8 mouse cellular contexts compared by ENCODE assay signal in genomic region chr4:155734951-155735702, GRCm38 (mm10). TPM values are rescaled to one million over a fixed set of nuclear protein-coding genes. Genes with fewer than 3 reads are reported as not detected.
A peak's percentile ranks its signal among the peaks of the same experiment; 100 is the strongest.
DNase-seq lines count a peak whose midpoint lies in the region; ATAC-seq and TF ChIP-seq lines count a peak whose summit lies in the region.

No protein-coding gene starts in this region.

- H3K4me1 ChIP-seq in G1E (ENCODE audit: insufficient read depth, low read depth, low read length): peaks cover 49% of the 10 kb centered on the region
- H3K4me1 ChIP-seq in embryonic fibroblast, embryonic 13.5 days (ENCODE audit: control insufficient read depth, insufficient read depth, low read length): peaks cover 7% of the 10 kb centered on the region; the same call in 1 of the 2 replicates

- TF ChIP-seq CTCF in G1E (IDR thresholded peaks at IDR 0.05; ENCODE audit: low read depth, low read length): no peak
- no peak for TF ChIP-seq CTCF in embryonic fibroblast, embryonic 13.5 days (IDR thresholded peaks at IDR 0.05; ENCODE audit: borderline replicate concordance, insufficient read depth, low read length)

- no peaks in the 10 kb centered on the region for H3K27me3 ChIP-seq in G1E (ENCODE audit: insufficient read depth, low read length)

- TF ChIP-seq POLR2A in embryonic fibroblast, embryonic 13.5 days (IDR thresholded peaks at IDR 0.05; ENCODE audit: low read depth, low read length): no peak; the same call in none of the 2 replicates

- H3K9me3 ChIP-seq in G1E (replicated peaks): no peaks in the 10 kb centered on the region

- no peak for ATAC-seq in G1E (ENCODE audit: extremely low read depth, insufficient number of reproducible peaks, low FRiP score, poor library complexity, severe bottlenecking)

- intact Hi-C loops in heart, postnatal 25 days (cut with DNase I): no loop called here

- peaks cover 5% of the 10 kb centered on the region; the same call in 1 of the 2 replicates for H3K79me2 ChIP-seq in macrophage (ENCODE audit: inconsistent target)

- H3K4me3 ChIP-seq in G1E (ENCODE audit: low read depth, low read length): peak overlapping the region; percentile 84
- peak overlapping the region; percentile 42 for H3K4me3 ChIP-seq in embryonic fibroblast, embryonic 13.5 days (ENCODE audit: insufficient read depth, low read length)
- peak overlapping the region; percentile 29 for H3K4me3 ChIP-seq in macrophage (ENCODE audit: inconsistent target)

- peak overlapping the region; percentile 38; the same call in 1 of the 2 replicates for H3K27ac ChIP-seq in embryonic fibroblast, embryonic 13.5 days (ENCODE audit: insufficient read depth, low read length)
- H3K27ac ChIP-seq in macrophage: no peak overlapping the region

- 1% methylated on average over 52 of the region's 79 CpGs for WGBS in macrophage (ENCODE audit: missing documents)

- H3K36me3 ChIP-seq in G1E (replicated peaks) (peaks cover 89% of the 10 kb centered on the region), macrophage (ENCODE audit: inconsistent target) (no peaks in the 10 kb centered on the region; the same call in 1 of the 2 replicates)

- DNase-seq in G1E (ENCODE audit: low spot score): peak; percentile 63
- DNase-seq in adrenal gland, postnatal 4 days (ENCODE audit: low spot score in 2 of 2): peak; percentile 18
- peak; percentile 23 for DNase-seq in heart, postnatal 25 days (ENCODE audit: low spot score)
- DNase-seq in layer of hippocampus, postnatal 10 days (ENCODE audit: low spot score in 2 of 2): peak; percentile 54 to 56
- peak; percentile 43 for DNase-seq in right cerebral cortex, postnatal 14 days
- no peak for DNase-seq in yolk sac, embryonic 10.5 days (ENCODE audit: low spot score)

RNA-seq across cellular contexts. Expression of gene Tmem240, which starts 0.5 kb away (rescaled TPM):
- total RNA-seq in G1E (2014; fragmentation: Nextera tagmentation) (0.58 and 0.68 TPM in 2 replicates), G1E (2017) (0.55 and 0.64 TPM in 2 replicates)
- polyA plus RNA-seq in G1E (2012) (0.94 and 0.98 TPM in 2 replicates), macrophage (2018) (0.10 to 1.0 TPM (median 0.32 TPM) in 3 replicates)
- 1 to 10 TPM; 1.5 to 2.2 TPM for total RNA-seq in adrenal gland, postnatal 4 days (2021)
- polyA plus RNA-seq in embryonic fibroblast, embryonic 13.5 days (2011; ENCODE audit: insufficient read length, low read depth, missing spikeins): 1.0 and 1.2 TPM in 2 replicates
- total RNA-seq in heart, postnatal 25 days (2021): under 1 TPM; 0.60 to 0.87 TPM
- 10 to 100 TPM; 44.8 to 45.2 TPM for total RNA-seq in layer of hippocampus, postnatal 10 days (2021)
- 1 to 10 TPM in 14 of 26 experiments, under 1 TPM in 12; 0.14 to 4.9 (median 1.1) TPM for total RNA-seq in macrophage (2018; cell fraction: chromatin; rRNA removed)
- total RNA-seq in macrophage (2018; cell fraction: cytosol; rRNA removed): under 1 TPM in 25 of 26 experiments, not detected in 1; 0.07 to 0.66 (median 0.26) TPM
- total RNA-seq in macrophage (2018; cell fraction: nucleus; rRNA removed): 1 to 10 TPM in 11 of 26 experiments, under 1 TPM in 15; 0.25 to 4.8 (median 0.87) TPM

RNA-seq across cellular contexts. Expression of gene Atad3a, which starts 25.8 kb away (rescaled TPM):
- total RNA-seq in G1E (2014; fragmentation: Nextera tagmentation): 43.2 and 64.6 TPM in 2 replicates
- total RNA-seq in G1E (2017): 58.8 and 61.5 TPM in 2 replicates
- polyA plus RNA-seq in G1E (2012): 65.7 and 70.7 TPM in 2 replicates
- total RNA-seq in adrenal gland, postnatal 4 days (2021): 100 to 1,000 TPM in 1 of 2 experiments, 10 to 100 TPM in 1; 99.1 to 102 TPM
- polyA plus RNA-seq in embryonic fibroblast, embryonic 13.5 days (2011; ENCODE audit: insufficient read length, low read depth, missing spikeins): 48.8 and 55.2 TPM in 2 replicates
- 10 to 100 TPM; 49.6 to 50.3 TPM for total RNA-seq in heart, postnatal 25 days (2021)
- total RNA-seq in layer of hippocampus, postnatal 10 days (2021): 10 to 100 TPM; 68.7 to 71.4 TPM
- 100 to 1,000 TPM in 3 of 26 experiments, 10 to 100 TPM in 23; 15.5 to 134 (median 57.2) TPM for total RNA-seq in macrophage (2018; cell fraction: chromatin; rRNA removed)
- total RNA-seq in macrophage (2018; cell fraction: cytosol; rRNA removed): 10 to 100 TPM in 19 of 26 experiments, 1 to 10 TPM in 7; 7.1 to 15.2 (median 11.9) TPM
- total RNA-seq in macrophage (2018; cell fraction: nucleus; rRNA removed): 10 to 100 TPM in 25 of 26 experiments, 1 to 10 TPM in 1; 8.5 to 86.6 (median 23.1) TPM
- polyA plus RNA-seq in macrophage (2018): 11.3 to 32.7 TPM (median 12.1 TPM) in 3 replicates

RNA-seq across cellular contexts. Expression of gene Ssu72, which starts 30.5 kb away (rescaled TPM):
- total RNA-seq in G1E (2014; fragmentation: Nextera tagmentation) (195 and 204 TPM in 2 replicates), G1E (2017) (184 and 186 TPM in 2 replicates)
- polyA plus RNA-seq in G1E (2012) (74.7 and 91.4 TPM in 2 replicates), macrophage (2018) (125 to 264 TPM (median 166 TPM) in 3 replicates)
- total RNA-seq in adrenal gland, postnatal 4 days (2021): 10 to 100 TPM; 88.9 to 96.2 TPM
- polyA plus RNA-seq in embryonic fibroblast, embryonic 13.5 days (2011; ENCODE audit: insufficient read length, low read depth, missing spikeins): 101 and 104 TPM in 2 replicates
- 10 to 100 TPM; 41.8 to 44.6 TPM for total RNA-seq in heart, postnatal 25 days (2021)
- 10 to 100 TPM; 77.2 to 81.7 TPM for total RNA-seq in layer of hippocampus, postnatal 10 days (2021)
- 100 to 1,000 TPM in 20 of 26 experiments, 10 to 100 TPM in 6; 52.4 to 177 (median 111) TPM for total RNA-seq in macrophage (2018; cell fraction: chromatin; rRNA removed)
- 100 to 1,000 TPM; 110 to 201 (median 135) TPM for total RNA-seq in macrophage (2018; cell fraction: cytosol; rRNA removed)
- total RNA-seq in macrophage (2018; cell fraction: nucleus; rRNA removed): 100 to 1,000 TPM in 14 of 26 experiments, 10 to 100 TPM in 12; 78.9 to 193 (median 101) TPM

RNA-seq across cellular contexts. Expression of gene Vwa1, which starts 39.4 kb away (rescaled TPM):
- total RNA-seq in G1E (2014; fragmentation: Nextera tagmentation) (0.39 and 0.68 TPM in 2 replicates), G1E (2017) (0.93 and 1.0 TPM in 2 replicates)
- polyA plus RNA-seq in G1E (2012) (0.09 and 0.10 TPM in 2 replicates), macrophage (2018) (0.09 to 0.10 TPM in 2 of 3 replicates, not detected in the other)
- total RNA-seq in adrenal gland, postnatal 4 days (2021): 1 to 10 TPM; 5.7 to 7.4 TPM
- 0.67 and 0.77 TPM in 2 replicates for polyA plus RNA-seq in embryonic fibroblast, embryonic 13.5 days (2011; ENCODE audit: insufficient read length, low read depth, missing spikeins)
- total RNA-seq in heart, postnatal 25 days (2021): 1 to 10 TPM; 7.9 to 9.4 TPM
- total RNA-seq in layer of hippocampus, postnatal 10 days (2021): 10 to 100 TPM; 16.3 to 18.2 TPM
- 1 to 10 TPM in 1 of 26 experiments, under 1 TPM in 17, not detected in 8; 0.17 to 1.0 (median 0.36) TPM for total RNA-seq in macrophage (2018; cell fraction: chromatin; rRNA removed)
- under 1 TPM in 12 of 26 experiments, not detected in 14; 0.04 to 0.10 (median 0.06) TPM for total RNA-seq in macrophage (2018; cell fraction: cytosol; rRNA removed)
- total RNA-seq in macrophage (2018; cell fraction: nucleus; rRNA removed): under 1 TPM in 14 of 26 experiments, not detected in 12; 0.12 to 0.98 (median 0.32) TPM

RNA-seq across cellular contexts. Expression of gene Fndc10, which starts 41.0 kb away (rescaled TPM):
- total RNA-seq in G1E (2014; fragmentation: Nextera tagmentation) (not detected in 2 replicates), G1E (2017) (0.12 and 0.16 TPM in 2 replicates)
- polyA plus RNA-seq in G1E (2012) (not detected in 2 replicates), macrophage (2018) (1.1 to 1.9 TPM (median 1.4 TPM) in 3 replicates)
- total RNA-seq in adrenal gland, postnatal 4 days (2021): 10 to 100 TPM; 54.6 to 60.4 TPM
- polyA plus RNA-seq in embryonic fibroblast, embryonic 13.5 days (2011; ENCODE audit: insufficient read length, low read depth, missing spikeins): 11.1 and 16.1 TPM in 2 replicates
- 1 to 10 TPM; 1.2 TPM for total RNA-seq in heart, postnatal 25 days (2021)
- total RNA-seq in layer of hippocampus, postnatal 10 days (2021): 10 to 100 TPM; 21.9 to 22.3 TPM
- total RNA-seq in macrophage (2018; cell fraction: chromatin; rRNA removed): 1 to 10 TPM in 3 of 26 experiments, under 1 TPM in 5, not detected in 18; 0.25 to 2.6 (median 0.71) TPM
- 1 to 10 TPM in 13 of 26 experiments, under 1 TPM in 13; 0.15 to 2.9 (median 0.80) TPM for total RNA-seq in macrophage (2018; cell fraction: cytosol; rRNA removed)
- 1 to 10 TPM in 4 of 26 experiments, under 1 TPM in 12, not detected in 10; 0.20 to 5.8 (median 0.64) TPM for total RNA-seq in macrophage (2018; cell fraction: nucleus; rRNA removed)

Comparison
In these comparisons a context has a peak if more than half of its experiments do, and no peak if none do; other contexts are left out.
1. H3K4me3 ChIP-seq: peak in every context shown above with its lines; median percentile 84 in G1E; 42 in embryonic fibroblast, embryonic 13.5 days; 29 in macrophage.
2. RNA of gene Tmem240, which starts 0.5 kb away (total RNA-seq): 44.8 to 45.2 TPM in layer of hippocampus, postnatal 10 days; 1.5 to 2.2 TPM in adrenal gland, postnatal 4 days, 0.60 to 0.87 TPM in heart, postnatal 25 days and 0.55 to 0.68 TPM in G1E; every median in the first group is over 10 times any median in the second.